Mouse (Mus musculus): Measurements from ENCODE around the gene Akap6. TPM values are rescaled to one million over a fixed set of nuclear protein-coding genes. Genes with fewer than 3 reads are reported as not detected.

Gene Akap6
- polyA plus RNA-seq, 1 experiment from 2014 or later, result 18.3 TPM

DNA sequence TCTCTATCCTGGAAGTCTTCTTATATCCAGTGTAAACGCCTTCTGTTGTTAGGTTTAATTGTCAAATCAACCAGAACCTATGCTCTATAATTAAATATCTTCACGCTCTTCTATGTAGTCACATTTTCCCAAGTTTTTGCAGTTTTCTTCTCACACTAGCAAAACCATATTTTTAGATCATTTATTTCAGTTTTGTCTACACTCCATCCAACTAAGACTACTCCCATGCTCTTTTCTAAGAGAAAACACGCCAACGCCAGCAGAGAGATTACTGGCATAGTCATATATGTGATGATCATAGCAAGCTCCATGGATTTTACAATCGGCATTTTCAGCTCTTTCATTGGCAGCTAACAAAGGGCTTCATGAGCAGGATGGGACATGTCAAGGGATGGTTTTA lies 341.5 kb downstream of the Akap6 start:
- WGBS, result 90% methylated on average over 5 of the region's 5 CpGs
- no peaks in the 10 kb centered on the region for H3K36me3 ChIP-seq (replicated peaks)
- no peak overlapping the region for H3K4me3 ChIP-seq (replicated peaks)
- H3K27me3 ChIP-seq, result no peaks in the 10 kb centered on the region
- H3K4me2 ChIP-seq, result no peak overlapping the region
- H3K27ac ChIP-seq, result no peak overlapping the region
- H3K9me3 ChIP-seq, result no peaks in the 10 kb centered on the region
- peaks cover 9% of the 10 kb centered on the region for H3K4me1 ChIP-seq
- no peak overlapping the region for H3K9ac ChIP-seq
- no peak for ATAC-seq (ENCODE audit: low FRiP score)

DNA sequence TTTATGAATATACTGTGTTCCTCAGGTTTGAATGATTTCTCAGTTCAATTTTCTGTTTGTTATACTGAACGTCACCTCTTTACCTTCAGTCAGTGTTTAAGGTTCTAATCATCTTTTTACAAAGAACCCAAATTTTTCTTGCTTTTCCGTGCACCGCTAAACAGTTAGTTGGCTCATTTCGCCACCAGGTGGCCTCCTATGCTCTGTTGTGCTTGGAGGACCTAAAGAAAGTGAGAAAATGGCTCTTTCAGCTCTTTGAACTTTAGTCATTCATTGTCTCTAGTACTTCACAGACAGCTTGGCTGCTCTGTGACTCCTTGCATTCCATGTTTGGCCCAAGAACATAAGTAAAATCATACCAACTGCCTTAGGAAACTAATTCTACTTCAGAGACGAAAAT lies 343.6 kb downstream of the Akap6 start:
- no peaks in the 10 kb centered on the region for H3K27me3 ChIP-seq
- WGBS, result 18% methylated on average over 5 of the region's 5 CpGs
- no peaks in the 10 kb centered on the region for H3K36me3 ChIP-seq (replicated peaks)
- H3K4me1 ChIP-seq, result peaks cover 9% of the 10 kb centered on the region
- H3K9ac ChIP-seq, result no peak overlapping the region
- H3K9me3 ChIP-seq, result no peaks in the 10 kb centered on the region
- H3K4me2 ChIP-seq, result no peak overlapping the region
- no peak for ATAC-seq (ENCODE audit: low FRiP score)
- H3K4me3 ChIP-seq (replicated peaks), result no peak overlapping the region
- no peak overlapping the region for H3K27ac ChIP-seq

DNA sequence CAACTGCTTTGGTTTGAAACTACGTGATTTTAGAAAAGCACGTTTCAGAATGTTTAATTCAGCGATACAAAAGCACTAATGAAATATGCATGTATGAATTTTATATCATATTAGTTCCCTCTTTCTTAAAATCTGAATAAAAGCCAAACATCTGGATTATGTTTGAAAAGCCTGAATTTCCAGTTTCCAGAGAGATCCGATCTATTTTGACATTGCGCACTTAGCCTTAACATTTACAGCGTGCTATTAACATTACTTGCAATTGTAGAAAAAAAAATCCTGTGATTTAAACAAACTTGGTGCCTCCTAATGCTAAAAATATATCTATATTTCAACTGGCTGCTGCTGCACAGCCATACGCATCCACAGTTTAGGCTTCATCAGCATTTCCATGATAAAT lies 358.4 kb downstream of the Akap6 start:
- H3K27me3 ChIP-seq, result no peaks in the 10 kb centered on the region
- H3K36me3 ChIP-seq (replicated peaks), result no peaks in the 10 kb centered on the region
- H3K27ac ChIP-seq, result no peak overlapping the region
- peaks cover 37% of the 10 kb centered on the region for H3K4me1 ChIP-seq
- no peak overlapping the region for H3K4me3 ChIP-seq (replicated peaks)
- no peak overlapping the region for H3K9ac ChIP-seq
- no peak overlapping the region for H3K4me2 ChIP-seq
- no peaks in the 10 kb centered on the region for H3K9me3 ChIP-seq
- WGBS, result 86% methylated on average over 7 of the region's 7 CpGs
- no peak for ATAC-seq (ENCODE audit: low FRiP score)

DNA sequence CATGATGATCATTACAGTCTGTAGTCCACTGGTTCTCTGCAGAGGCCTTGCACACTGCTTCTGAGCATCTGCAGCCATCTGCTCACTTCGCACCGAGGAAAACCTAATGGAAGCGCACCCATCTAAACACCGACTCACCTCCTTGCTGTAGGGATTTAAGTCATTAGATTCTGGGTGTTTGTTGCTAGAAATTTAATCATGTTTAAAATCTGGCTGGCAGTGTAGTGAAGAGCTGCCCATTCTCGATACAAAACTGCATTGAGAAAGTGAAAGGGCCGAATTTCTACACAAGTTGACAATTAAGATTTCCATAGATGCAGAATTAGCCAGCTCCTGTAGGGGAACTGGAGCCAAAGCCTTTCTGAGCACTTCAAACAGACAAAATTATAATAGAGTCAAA lies 361.7 kb downstream of the Akap6 start:
- Histone ChIP-seq H3K4me2 (peak overlapping the region; percentile 28), H3K4me3 (replicated peaks) (no peak overlapping the region), H3K36me3 (replicated peaks) (no peaks in the 10 kb centered on the region), H3K4me1 (peaks cover 62% of the 10 kb centered on the region), H3K9me3 (no peaks in the 10 kb centered on the region), H3K27ac (peak overlapping the region; percentile 82), H3K9ac (no peak overlapping the region), H3K27me3 (no peaks in the 10 kb centered on the region)
- ATAC-seq (ENCODE audit: low FRiP score), result 0 out of 2 replicates have a peak, but pooled peaks have one; percentile 37
- WGBS, result 14% methylated on average over 6 of the region's 6 CpGs

DNA sequence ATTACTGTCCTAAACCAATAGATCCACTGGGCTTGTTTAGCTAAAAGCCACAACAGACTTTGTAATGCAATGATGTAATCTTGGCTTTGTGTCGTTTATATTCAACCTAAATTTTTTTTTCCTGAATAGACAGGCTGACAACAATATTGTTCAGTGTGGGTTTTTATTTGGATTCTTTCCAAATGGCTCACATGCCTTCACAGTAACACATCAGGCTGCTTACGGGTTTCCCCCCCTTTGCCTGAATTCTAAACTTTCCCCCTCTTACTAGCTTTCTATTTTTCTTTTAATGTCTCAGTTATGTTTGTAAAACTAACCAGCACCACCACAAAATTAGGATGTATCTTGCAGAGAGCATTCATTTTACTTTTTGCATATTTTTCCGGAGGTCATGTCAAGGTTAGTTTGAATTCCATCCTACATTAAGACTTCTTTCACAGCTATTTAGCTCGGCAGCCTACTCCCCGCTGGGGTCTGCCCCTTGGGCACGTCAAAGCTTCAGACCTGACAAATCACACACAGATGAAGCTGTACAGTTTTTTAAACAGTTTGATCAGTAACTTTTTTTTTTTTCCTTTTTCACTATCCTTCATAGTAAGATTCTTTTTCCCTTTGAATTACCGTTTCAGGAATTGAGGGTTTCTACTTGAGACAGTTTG lies 362.4 kb downstream of the Akap6 start:
- Histone ChIP-seq H3K27ac (peak overlapping the region; percentile 82), H3K36me3 (replicated peaks) (no peaks in the 10 kb centered on the region), H3K27me3 (no peaks in the 10 kb centered on the region), H3K9me3 (no peaks in the 10 kb centered on the region), H3K9ac (no peak overlapping the region), H3K4me2 (peak overlapping the region; percentile 28), H3K4me1 (peaks cover 69% of the 10 kb centered on the region), H3K4me3 (replicated peaks) (no peak overlapping the region)
- peak; percentile 37; the same call in 1 of the 2 replicates for ATAC-seq (ENCODE audit: low FRiP score)
- WGBS, result 1% methylated on average over 7 of the region's 7 CpGs

DNA sequence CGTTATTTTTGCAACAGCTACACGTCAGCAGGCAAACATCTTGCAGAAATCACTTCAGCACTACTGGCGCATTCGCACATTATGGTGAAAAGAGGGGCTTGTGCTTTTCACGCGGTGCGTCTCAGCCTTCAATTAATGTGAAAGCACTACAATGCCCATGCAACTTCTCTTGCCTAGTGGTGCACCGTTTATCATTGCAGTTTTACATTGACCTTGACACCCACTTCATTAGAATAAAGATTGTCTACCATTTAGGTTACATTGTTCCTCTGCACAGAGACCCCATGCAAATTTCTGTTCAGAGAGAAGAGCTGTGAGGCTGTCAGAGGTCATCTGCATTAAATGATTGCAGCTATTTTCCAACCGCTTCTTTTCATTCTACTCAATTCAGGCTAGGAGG lies 363.8 kb downstream of the Akap6 start:
- H3K9ac ChIP-seq, result no peak overlapping the region
- H3K4me3 ChIP-seq (replicated peaks), result no peak overlapping the region
- ATAC-seq (ENCODE audit: low FRiP score), result peak; percentile 72
- 5% methylated on average over 9 of the region's 9 CpGs for WGBS
- H3K9me3 ChIP-seq, result no peaks in the 10 kb centered on the region
- H3K4me2 ChIP-seq, result peak overlapping the region; percentile 33
- H3K27me3 ChIP-seq, result no peaks in the 10 kb centered on the region
- peaks cover 73% of the 10 kb centered on the region for H3K4me1 ChIP-seq
- peak overlapping the region; percentile 82 for H3K27ac ChIP-seq
- H3K36me3 ChIP-seq (replicated peaks), result no peaks in the 10 kb centered on the region

DNA sequence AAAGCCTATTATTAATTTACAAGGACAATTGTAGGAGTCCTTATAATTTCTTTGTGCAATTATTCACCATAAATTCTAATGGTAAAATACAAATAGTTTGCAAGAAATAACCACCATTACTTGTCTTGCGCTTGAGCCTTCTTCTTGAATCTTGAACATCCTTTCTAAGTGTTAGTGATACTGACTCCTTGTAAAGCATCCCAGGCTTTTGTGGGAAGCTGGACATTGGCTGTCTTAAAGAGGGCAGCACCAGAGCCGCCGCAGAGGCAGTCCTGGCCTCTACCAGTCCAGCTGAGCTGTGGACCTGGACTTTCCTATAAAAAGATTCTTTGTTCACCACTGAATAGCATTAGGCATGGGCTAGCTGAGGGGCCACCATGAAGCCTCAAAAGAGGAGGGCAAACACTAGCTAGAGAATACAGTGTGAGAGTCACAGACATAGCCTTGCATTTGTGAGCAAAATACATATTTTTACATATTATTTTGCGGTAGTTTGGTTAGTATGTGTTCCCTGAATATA lies 365.1 kb downstream of the Akap6 start:
- Histone ChIP-seq H3K27ac (peak overlapping the region; percentile 88), H3K4me2 (peak overlapping the region; percentile 35), H3K9me3 (no peaks in the 10 kb centered on the region), H3K4me3 (replicated peaks) (no peak overlapping the region), H3K36me3 (replicated peaks) (no peaks in the 10 kb centered on the region), H3K9ac (no peak overlapping the region), H3K27me3 (no peaks in the 10 kb centered on the region), H3K4me1 (peaks cover 70% of the 10 kb centered on the region)
- WGBS, result 12% methylated on average over 4 of the region's 4 CpGs
- peak; percentile 68 for ATAC-seq (ENCODE audit: low FRiP score)

DNA sequence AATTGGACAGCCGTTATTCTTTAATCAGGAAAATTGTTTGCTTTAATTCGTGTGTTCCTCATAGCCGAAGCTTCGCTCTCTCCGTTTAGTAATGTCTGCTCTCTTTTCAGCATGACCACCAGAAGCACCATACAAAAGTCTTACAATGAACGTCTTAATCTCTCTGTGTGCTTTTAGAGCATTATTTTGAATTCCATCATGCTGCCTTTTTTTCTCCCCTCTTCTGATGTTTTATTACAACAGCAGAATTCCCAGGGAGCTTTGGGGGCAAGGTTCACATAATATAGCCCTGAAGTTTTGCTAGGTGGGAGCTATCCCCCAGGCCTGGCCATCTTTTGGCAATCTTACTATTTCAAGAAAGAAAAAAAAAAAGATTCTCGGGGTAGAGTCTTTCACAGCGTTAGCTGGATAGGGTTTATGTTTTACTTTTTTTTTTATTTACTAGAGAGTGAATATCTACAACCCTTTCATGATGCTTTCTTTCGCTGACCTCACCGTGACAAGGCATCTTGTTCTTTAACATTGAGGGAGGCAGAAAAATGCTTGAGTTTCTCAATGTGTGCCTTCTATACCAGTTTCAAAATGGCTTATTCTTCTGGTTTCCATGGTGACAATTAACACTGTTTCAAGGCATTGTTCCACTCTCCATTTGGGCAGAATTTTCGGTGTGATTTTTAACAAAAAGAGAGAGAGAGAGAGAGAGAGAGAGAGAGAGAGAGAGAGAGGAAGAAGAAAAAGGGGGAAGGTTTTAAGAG lies 366.0 kb downstream of the Akap6 start:
- no peaks in the 10 kb centered on the region for H3K27me3 ChIP-seq
- H3K4me1 ChIP-seq, result peaks cover 68% of the 10 kb centered on the region
- peak overlapping the region; percentile 88 for H3K27ac ChIP-seq
- H3K4me3 ChIP-seq (replicated peaks), result no peak overlapping the region
- no peaks in the 10 kb centered on the region for H3K36me3 ChIP-seq (replicated peaks)
- 7% methylated on average over 11 of the region's 11 CpGs for WGBS
- no peak overlapping the region for H3K9ac ChIP-seq
- H3K4me2 ChIP-seq, result peak overlapping the region; percentile 35
- no peaks in the 10 kb centered on the region for H3K9me3 ChIP-seq
- ATAC-seq (ENCODE audit: low FRiP score), result no peak

DNA sequence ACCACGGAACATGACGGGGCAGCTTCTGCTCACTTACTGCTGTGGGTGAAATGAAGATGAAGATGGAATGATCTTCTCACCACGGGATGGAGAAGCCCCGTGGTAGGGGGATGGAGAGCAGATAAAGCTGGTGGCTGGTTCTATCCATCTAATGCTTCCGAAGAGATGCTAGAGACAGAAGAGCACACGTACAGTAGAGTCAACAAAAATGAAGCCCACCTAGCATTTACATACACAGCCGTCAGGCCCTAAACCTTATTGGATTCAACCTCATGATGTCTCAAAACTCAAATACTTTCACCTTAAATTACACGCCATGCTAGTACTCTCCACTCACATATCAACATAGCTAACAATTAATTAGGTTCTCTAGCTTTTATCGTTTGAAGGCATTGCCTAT lies 367.1 kb downstream of the Akap6 start:
- 64% methylated on average over 9 of the region's 9 CpGs for WGBS
- Histone ChIP-seq H3K9me3 (no peaks in the 10 kb centered on the region), H3K9ac (no peak overlapping the region), H3K27me3 (no peaks in the 10 kb centered on the region), H3K36me3 (replicated peaks) (no peaks in the 10 kb centered on the region), H3K27ac (peak overlapping the region; percentile 47; the same call in 1 of the 2 replicates), H3K4me1 (peaks cover 62% of the 10 kb centered on the region), H3K4me3 (replicated peaks) (no peak overlapping the region), H3K4me2 (no peak overlapping the region)
- no peak for ATAC-seq (ENCODE audit: low FRiP score)

DNA sequence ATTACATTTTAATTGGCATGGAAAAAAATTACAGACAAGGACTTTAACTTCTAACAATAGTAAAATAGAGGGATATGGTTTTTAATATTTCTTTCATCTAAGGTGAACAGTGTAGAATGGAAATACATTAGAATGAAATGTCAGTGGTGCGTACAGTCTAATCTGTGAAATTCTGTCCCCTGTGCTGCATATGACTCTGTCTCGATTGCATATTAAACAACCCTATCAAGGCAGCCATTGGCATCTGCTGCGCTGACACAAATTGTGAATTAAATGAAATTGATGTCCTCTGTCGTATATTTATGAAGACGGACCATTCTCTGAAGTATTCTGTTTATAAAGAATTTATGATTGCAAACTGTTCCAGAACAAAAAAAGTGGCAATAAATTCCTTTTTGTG lies 371.7 kb downstream of the Akap6 start:
- no peaks in the 10 kb centered on the region for H3K27me3 ChIP-seq
- 71% methylated on average over 5 of the region's 5 CpGs for WGBS
- H3K4me1 ChIP-seq, result peaks cover 28% of the 10 kb centered on the region
- H3K4me2 ChIP-seq, result no peak overlapping the region
- no peaks in the 10 kb centered on the region for H3K36me3 ChIP-seq (replicated peaks)
- H3K4me3 ChIP-seq (replicated peaks), result no peak overlapping the region
- ATAC-seq (ENCODE audit: low FRiP score), result no peak
- H3K9ac ChIP-seq, result no peak overlapping the region
- H3K27ac ChIP-seq, result no peak overlapping the region
- H3K9me3 ChIP-seq, result no peaks in the 10 kb centered on the region

DNA sequence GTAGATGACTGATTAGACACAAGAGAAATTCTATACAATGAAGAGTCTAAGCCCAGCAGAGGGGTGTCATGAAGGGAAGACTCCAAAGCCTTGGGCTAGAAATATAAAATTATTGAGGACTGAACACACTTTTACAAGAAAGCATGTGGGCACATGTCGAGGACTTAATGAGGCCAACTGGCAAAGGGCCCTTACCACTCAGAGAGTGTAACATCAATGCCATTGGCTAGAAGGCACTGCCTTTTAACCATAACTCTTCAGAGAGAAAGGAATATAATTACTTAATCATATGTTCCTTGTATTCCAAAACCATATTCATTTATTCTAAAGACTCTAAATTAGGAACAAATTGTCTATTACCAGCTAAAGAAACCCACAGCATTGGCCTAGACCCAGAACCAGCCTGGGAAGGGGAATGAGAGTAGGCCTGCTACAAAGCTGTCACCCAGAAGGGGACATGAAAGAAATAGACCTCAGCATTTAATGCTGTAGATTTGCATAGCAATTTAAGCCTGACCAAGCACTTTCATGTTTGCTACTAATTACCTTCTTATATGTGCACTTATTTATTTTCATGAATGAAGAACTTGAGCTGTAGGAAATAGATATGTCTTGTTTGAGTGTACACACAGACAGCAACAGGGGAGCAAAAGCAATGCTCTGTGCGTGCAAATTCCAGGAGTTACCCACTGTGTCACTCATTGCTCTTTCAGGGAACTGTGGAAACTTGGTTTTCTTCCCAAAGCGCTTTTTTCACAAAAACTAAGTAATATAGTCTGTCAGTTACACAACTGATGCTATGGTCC lies 377.6 kb downstream of the Akap6 start:
- Histone ChIP-seq H3K36me3 (replicated peaks) (no peaks in the 10 kb centered on the region), H3K27me3 (no peaks in the 10 kb centered on the region), H3K4me1 (peaks cover 3% of the 10 kb centered on the region; the same call in 1 of the 2 replicates), H3K4me3 (replicated peaks) (no peak overlapping the region), H3K9ac (no peak overlapping the region), H3K27ac (no peak overlapping the region), H3K9me3 (no peaks in the 10 kb centered on the region), H3K4me2 (no peak overlapping the region)
- ATAC-seq (ENCODE audit: low FRiP score), result no peak
- WGBS, result 79% methylated on average over 3 of the region's 3 CpGs

DNA sequence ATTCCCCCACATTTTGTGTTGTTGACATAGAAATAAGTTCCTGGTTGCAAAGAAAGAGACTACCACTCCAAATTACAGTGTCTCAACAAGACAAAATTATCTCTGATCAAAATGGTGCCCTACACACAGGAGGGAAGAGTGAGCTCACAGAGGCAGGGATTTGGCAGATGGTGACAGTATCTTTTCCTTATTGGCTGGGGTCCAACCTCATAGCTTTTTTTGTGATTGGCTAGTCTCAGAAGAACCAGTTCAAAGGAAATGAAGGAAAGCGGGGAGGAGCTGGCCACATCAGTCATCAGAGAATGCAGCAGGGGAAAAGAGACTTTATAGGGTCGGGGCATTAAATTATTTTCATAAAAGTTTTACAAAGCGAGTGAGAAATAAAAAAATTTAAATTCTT lies 386.6 kb downstream of the Akap6 start:
- no peak for ATAC-seq (ENCODE audit: low FRiP score)
- H3K4me1 ChIP-seq, result no peaks in the 10 kb centered on the region
- H3K9me3 ChIP-seq, result no peaks in the 10 kb centered on the region
- no peaks in the 10 kb centered on the region for H3K27me3 ChIP-seq
- H3K9ac ChIP-seq, result no peak overlapping the region
- no peaks in the 10 kb centered on the region for H3K36me3 ChIP-seq (replicated peaks)
- 76% methylated on average over 3 of the region's 3 CpGs for WGBS
- H3K4me2 ChIP-seq, result no peak overlapping the region
- no peak overlapping the region for H3K27ac ChIP-seq
- H3K4me3 ChIP-seq (replicated peaks), result no peak overlapping the region
